Mouse (Mus musculus): Measurements from ENCODE around the gene Mtch1. TPM values are rescaled to one million over a fixed set of nuclear protein-coding genes. Genes with fewer than 3 reads are reported as not detected.

The Mtch1 gene
- polyA plus RNA-seq, 1 experiment from 2014 or later, result 265 TPM

DNA sequence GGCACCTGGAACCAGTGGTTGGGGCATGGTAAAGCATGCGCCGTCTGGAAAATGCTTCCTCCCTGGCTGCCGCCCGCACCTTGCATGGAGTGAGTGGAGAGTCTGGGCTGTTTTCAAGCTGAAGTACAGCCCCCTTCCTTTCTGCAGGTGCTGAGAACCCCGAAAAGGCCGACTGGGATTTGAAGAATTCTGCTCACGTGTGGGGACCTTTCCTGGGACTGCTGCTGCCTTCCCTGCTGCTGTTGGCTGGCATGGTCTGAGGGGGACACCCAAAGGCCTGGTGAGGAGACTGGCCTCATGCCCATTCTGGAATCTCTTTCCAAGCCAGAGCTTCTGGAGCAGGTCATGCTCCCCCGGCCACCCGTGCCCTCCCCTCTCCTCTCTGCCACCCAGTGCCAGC lies 20.0 kb downstream of the Mtch1 start:
- no peak overlapping the region for H3K27ac ChIP-seq (ENCODE audit: low read length)
- peaks cover 9% of the 10 kb centered on the region; the same call in 1 of the 2 replicates for H3K4me1 ChIP-seq (replicated peaks; ENCODE audit: control insufficient read depth, insufficient read depth, low read length)
- ATAC-seq (ENCODE audit: low read depth), result no peak
- H3K9ac ChIP-seq (ENCODE audit: low read length), result no peak overlapping the region
- peaks cover 2% of the 10 kb centered on the region; the same call in 1 of the 2 replicates for H3K27me3 ChIP-seq (ENCODE audit: control insufficient read depth, insufficient read depth, low read depth, low read length)
- peaks cover 16% of the 10 kb centered on the region for H3K36me3 ChIP-seq (ENCODE audit: control insufficient read depth, insufficient read depth, low read length)
- H3K9me3 ChIP-seq (ENCODE audit: control insufficient read depth, low read length), result no peaks in the 10 kb centered on the region
- H3K4me3 ChIP-seq (ENCODE audit: low read length), result no peak overlapping the region
- 79% methylated on average over 9 of the region's 9 CpGs for WGBS
- H3K4me2 ChIP-seq (ENCODE audit: low read depth, low read length), result no peak overlapping the region

DNA sequence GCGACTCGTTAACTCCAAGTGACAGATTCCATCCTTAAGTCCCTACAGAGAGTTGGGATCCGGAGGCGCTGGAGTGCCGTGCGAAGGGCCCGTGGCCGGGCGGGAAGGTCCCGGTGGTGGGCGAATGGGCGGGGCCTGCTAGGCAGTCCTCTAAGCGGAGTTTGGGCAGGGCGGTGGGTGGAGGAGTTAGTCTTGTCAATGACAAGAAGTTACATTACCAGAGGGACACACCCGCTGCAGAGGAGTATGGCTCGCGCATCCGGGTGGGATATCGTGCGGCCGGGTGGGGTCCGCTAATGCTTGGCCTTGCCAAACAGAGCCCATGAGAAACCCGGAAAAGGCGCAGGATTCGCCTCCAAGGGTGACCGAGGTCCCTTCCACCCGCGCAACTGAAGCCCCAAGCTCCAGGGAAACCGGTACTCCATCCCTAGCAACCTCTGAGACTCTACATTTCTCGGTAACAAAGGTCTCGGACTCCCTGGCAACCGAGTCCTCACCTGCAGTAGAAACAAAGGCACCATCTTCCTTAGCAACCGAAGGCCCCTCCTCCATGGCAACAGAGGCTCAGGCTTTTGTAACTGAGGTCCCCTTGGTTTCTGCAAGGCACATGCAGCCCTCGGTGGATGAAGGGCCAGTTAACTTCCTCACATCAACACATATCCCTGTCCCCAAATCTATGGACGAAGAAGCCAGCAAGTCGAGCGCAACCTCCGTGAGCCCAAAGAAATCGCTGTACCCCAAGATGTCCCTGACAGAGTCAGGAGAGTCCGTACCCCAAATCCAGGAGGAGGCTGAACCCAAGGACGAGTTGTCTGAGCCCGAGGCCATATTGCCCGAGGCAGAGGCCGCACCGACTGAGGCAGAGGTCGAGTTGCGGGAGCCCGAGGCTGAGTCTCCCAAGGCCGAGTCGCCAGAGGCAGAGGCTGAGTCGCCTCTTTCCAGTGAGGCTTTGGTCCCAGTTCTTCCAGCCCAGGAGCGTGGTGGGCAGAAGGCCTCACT lies 20.9 kb downstream of the Mtch1 start:
- Histone ChIP-seq H3K27me3 (ENCODE audit: control insufficient read depth, insufficient read depth, low read depth, low read length) (peaks cover 9% of the 10 kb centered on the region; the same call in 1 of the 2 replicates), H3K4me3 (ENCODE audit: low read length) (peak overlapping the region; percentile 34), H3K4me1 (replicated peaks; ENCODE audit: control insufficient read depth, insufficient read depth, low read length) (peaks cover 9% of the 10 kb centered on the region; the same call in 1 of the 2 replicates), H3K36me3 (ENCODE audit: control insufficient read depth, insufficient read depth, low read length) (peaks cover 8% of the 10 kb centered on the region), H3K4me2 (ENCODE audit: low read depth, low read length) (peak overlapping the region; percentile 57), H3K9me3 (ENCODE audit: control insufficient read depth, low read length) (no peaks in the 10 kb centered on the region), H3K27ac (ENCODE audit: low read length) (no peak overlapping the region), H3K9ac (ENCODE audit: low read length) (peak overlapping the region; percentile 32; the same call in 1 of the 2 replicates)
- 21% methylated on average over 52 of the region's 52 CpGs for WGBS
- peak; percentile 26; the same call in 1 of the 2 replicates for ATAC-seq (ENCODE audit: low read depth)

DNA sequence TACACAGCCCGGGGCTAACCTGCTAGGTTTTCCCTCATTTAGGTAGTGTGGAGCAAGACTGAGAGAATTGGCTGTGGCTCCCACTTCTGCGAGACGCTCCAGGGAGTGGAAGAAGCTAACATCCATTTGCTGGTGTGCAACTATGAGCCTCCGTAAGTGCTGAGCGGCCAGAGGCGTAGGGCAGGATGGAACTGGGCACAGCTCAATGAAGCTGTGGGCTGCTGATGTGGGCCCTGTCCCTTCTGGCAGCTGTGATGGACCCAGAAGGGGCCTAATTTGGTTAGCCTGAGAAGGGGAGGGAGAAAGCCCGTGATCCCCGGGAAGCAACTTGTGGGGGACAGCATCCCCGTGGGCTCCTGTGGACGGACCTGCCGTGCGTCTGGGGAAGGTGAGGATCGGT lies 21.9 kb downstream of the Mtch1 start:
- Histone ChIP-seq H3K27me3 (ENCODE audit: control insufficient read depth, insufficient read depth, low read depth, low read length) (peaks cover 14% of the 10 kb centered on the region; the same call in 1 of the 2 replicates), H3K9ac (ENCODE audit: low read length) (no peak overlapping the region), H3K27ac (ENCODE audit: low read length) (no peak overlapping the region), H3K4me3 (ENCODE audit: low read length) (no peak overlapping the region), H3K4me1 (replicated peaks; ENCODE audit: control insufficient read depth, insufficient read depth, low read length) (peaks cover 9% of the 10 kb centered on the region; the same call in 1 of the 2 replicates), H3K36me3 (ENCODE audit: control insufficient read depth, insufficient read depth, low read length) (peaks cover 3% of the 10 kb centered on the region; the same call in 1 of the 2 replicates), H3K9me3 (ENCODE audit: control insufficient read depth, low read length) (no peaks in the 10 kb centered on the region), H3K4me2 (ENCODE audit: low read depth, low read length) (no peak overlapping the region)
- ATAC-seq (ENCODE audit: low read depth), result no peak
- 75% methylated on average over 13 of the region's 13 CpGs for WGBS

DNA sequence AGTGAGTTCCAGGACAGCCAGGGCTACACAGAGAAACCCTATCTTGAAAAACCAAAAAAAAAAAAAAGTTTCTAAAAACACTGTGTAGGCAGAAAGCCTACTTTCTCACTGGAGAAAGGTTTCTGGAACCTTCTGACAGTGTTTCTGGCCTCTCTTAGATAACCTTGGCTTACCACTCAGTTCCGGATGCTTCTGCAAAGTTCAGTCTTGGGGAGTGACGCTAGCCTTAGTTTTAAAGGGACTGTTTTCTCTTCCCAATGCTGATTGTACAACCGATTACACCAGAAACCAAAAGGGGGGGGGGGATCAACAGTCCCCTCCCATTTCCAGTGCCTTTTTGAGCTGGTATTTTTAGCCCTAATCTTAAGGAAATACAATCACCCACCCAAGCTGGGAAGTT lies 24.1 kb downstream of the Mtch1 start:
- H3K4me3 ChIP-seq (ENCODE audit: low read length), result no peak overlapping the region
- no peak overlapping the region for H3K27ac ChIP-seq (ENCODE audit: low read length)
- no peak overlapping the region for H3K9ac ChIP-seq (ENCODE audit: low read length)
- no peaks in the 10 kb centered on the region for H3K36me3 ChIP-seq (ENCODE audit: control insufficient read depth, insufficient read depth, low read length)
- 83% methylated on average over 3 of the region's 3 CpGs for WGBS
- H3K4me1 ChIP-seq (replicated peaks; ENCODE audit: control insufficient read depth, insufficient read depth, low read length), result peaks cover 9% of the 10 kb centered on the region; the same call in 1 of the 2 replicates
- peaks cover 14% of the 10 kb centered on the region; the same call in 1 of the 2 replicates for H3K27me3 ChIP-seq (ENCODE audit: control insufficient read depth, insufficient read depth, low read depth, low read length)
- H3K4me2 ChIP-seq (ENCODE audit: low read depth, low read length), result no peak overlapping the region
- H3K9me3 ChIP-seq (ENCODE audit: control insufficient read depth, low read length), result no peaks in the 10 kb centered on the region
- no peak for ATAC-seq (ENCODE audit: low read depth)

DNA sequence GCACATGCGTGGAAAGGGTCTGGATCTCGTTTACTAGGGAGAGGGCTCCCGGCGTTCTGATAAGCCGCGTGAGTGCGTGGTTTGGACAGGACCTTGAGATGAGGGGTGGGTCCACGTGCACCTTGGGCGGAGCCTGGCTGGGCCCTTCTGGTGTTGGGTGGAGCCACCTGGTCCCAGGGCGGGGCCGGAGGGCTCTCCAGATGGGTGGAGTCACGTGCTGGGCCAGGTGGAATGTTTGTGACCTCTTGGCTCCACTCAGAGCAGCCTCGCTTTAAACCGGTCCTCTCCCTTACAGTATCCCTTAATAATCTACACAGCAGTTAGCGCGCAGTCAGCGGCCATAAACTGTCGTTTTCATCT lies 25.2 kb downstream of the Mtch1 start:
- peaks cover 14% of the 10 kb centered on the region; the same call in 1 of the 2 replicates for H3K27me3 ChIP-seq (ENCODE audit: control insufficient read depth, insufficient read depth, low read depth, low read length)
- peak overlapping the region; percentile 45 for H3K4me2 ChIP-seq (ENCODE audit: low read depth, low read length)
- peaks cover 9% of the 10 kb centered on the region; the same call in 1 of the 2 replicates for H3K4me1 ChIP-seq (replicated peaks; ENCODE audit: control insufficient read depth, insufficient read depth, low read length)
- H3K36me3 ChIP-seq (ENCODE audit: control insufficient read depth, insufficient read depth, low read length), result no peaks in the 10 kb centered on the region
- H3K9ac ChIP-seq (ENCODE audit: low read length), result 0 out of 2 replicates have a peak overlapping the region, but pooled peaks have one; percentile 11
- H3K9me3 ChIP-seq (ENCODE audit: control insufficient read depth, low read length), result no peaks in the 10 kb centered on the region
- H3K27ac ChIP-seq (ENCODE audit: low read length), result no peak overlapping the region
- peak; percentile 91 for ATAC-seq (ENCODE audit: low read depth)
- WGBS, result 24% methylated on average over 18 of the region's 18 CpGs
- H3K4me3 ChIP-seq (ENCODE audit: low read length), result peak overlapping the region; percentile 8; the same call in 1 of the 2 replicates

DNA sequence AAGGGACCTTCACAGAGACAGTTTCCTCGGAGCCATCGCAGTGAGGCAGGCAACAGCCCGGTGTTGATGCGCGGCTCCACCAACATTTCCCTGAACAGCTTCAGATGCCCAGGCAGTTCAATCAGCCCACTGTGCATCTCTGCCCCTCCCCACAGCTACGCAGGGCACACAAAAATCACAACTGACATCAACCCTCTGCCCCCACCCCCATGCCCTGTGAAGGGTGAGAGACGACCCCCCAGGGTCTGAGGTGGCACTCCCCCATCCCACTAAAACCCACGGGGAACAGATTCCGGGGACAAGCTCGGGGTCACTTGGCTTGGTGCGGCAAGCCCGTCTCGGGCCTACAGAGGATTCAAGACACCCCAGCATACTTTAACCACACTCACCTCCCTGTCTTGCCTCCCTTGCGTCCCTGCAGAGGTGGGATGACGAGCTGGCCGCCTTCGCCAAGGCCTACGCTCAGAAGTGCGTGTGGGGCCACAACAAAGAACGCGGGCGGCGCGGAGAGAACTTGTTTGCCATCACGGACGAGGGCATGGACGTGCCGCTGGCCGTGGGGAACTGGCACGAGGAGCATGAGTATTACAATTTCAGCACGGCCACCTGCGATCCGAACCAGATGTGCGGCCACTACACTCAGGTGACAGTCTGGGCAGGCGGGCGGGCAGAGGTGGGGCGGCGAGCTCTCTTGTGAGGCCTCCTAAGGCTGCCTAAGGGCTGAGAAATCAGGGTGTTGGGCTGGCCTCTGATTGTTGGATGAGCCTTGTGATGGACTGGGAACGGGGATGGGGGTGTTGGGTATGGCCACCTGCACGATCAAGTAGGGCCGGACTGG lies 25.8 kb downstream of the Mtch1 start:
- Histone ChIP-seq H3K4me1 (replicated peaks; ENCODE audit: control insufficient read depth, insufficient read depth, low read length) (peaks cover 9% of the 10 kb centered on the region; the same call in 1 of the 2 replicates), H3K4me2 (ENCODE audit: low read depth, low read length) (peak overlapping the region; percentile 45), H3K9me3 (ENCODE audit: control insufficient read depth, low read length) (no peaks in the 10 kb centered on the region), H3K36me3 (ENCODE audit: control insufficient read depth, insufficient read depth, low read length) (no peaks in the 10 kb centered on the region), H3K4me3 (ENCODE audit: low read length) (peak overlapping the region; percentile 8; the same call in 1 of the 2 replicates), H3K27me3 (ENCODE audit: control insufficient read depth, insufficient read depth, low read depth, low read length) (peaks cover 14% of the 10 kb centered on the region; the same call in 1 of the 2 replicates), H3K9ac (ENCODE audit: low read length) (0 out of 2 replicates have a peak overlapping the region, but pooled peaks have one; percentile 11), H3K27ac (ENCODE audit: low read length) (no peak overlapping the region)
- WGBS, result 20% methylated on average over 41 of the region's 41 CpGs
- ATAC-seq (ENCODE audit: low read depth), result peak; percentile 53; the same call in 1 of the 2 replicates

DNA sequence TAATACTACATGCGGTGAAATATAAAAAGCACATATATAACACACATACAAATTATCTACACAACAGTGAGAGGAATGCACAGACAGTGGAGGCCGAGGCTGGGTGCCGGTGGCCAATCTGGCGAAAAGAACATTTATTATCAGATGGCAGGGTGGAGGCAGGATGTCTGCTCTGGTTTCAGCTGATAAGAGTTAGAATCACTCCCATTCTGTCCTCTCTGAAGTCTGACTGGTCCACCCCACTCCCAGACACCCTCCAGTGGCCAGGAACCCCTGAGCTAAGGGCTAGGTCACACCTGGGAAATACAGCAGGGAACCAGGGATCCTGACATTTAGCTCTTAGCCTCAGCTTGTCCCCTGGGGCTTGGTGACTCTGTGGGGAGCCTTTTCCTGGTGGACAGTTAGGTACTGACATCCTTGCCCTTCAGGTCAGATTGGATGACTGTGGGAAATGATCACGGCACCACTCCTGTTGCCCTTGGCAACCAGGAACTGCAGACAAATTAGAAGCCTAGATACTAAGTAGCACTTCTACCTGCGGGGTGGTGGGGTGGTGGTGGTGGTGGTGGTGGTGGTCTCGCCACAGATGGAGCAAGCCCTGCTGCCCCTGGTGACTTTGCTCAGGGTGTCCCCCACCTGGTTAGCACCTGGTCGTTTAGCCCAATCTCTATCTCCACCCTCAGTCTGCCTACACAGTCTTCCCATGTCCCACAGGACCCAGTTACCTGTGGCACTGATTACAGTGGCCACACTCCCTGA lies 27.7 kb downstream of the Mtch1 start:
- Histone ChIP-seq H3K4me1 (replicated peaks; ENCODE audit: control insufficient read depth, insufficient read depth, low read length) (0 out of 2 replicates have a peak, but pooled peaks cover 2% of the 10 kb centered on the region), H3K9ac (ENCODE audit: low read length) (no peak overlapping the region), H3K4me2 (ENCODE audit: low read depth, low read length) (no peak overlapping the region), H3K9me3 (ENCODE audit: control insufficient read depth, low read length) (no peaks in the 10 kb centered on the region), H3K4me3 (ENCODE audit: low read length) (no peak overlapping the region), H3K27ac (ENCODE audit: low read length) (no peak overlapping the region), H3K27me3 (ENCODE audit: control insufficient read depth, insufficient read depth, low read depth, low read length) (peaks cover 14% of the 10 kb centered on the region; the same call in 1 of the 2 replicates), H3K36me3 (ENCODE audit: control insufficient read depth, insufficient read depth, low read length) (no peaks in the 10 kb centered on the region)
- 47% methylated on average over 8 of the region's 8 CpGs for WGBS
- ATAC-seq (ENCODE audit: low read depth), result no peak

DNA sequence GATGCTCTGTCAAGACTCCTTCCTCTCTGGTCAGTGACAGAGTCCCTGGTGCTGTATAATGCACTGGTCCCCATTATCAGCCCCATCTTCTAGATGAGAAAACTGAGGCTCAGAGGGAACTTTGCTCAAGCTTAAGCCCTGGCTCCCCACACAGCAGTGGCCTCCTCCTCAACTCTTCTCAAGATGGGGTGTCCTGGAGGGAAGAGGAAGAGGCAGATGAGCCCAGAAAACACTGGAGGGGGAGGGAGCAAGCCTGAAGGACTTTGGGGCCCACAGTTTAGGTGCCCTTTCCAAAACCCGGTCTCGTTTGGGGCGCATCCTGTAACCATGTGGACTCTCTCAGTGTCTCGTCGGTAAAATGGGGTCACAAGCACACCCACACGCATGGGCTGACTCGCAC lies 28.3 kb downstream of the Mtch1 start:
- WGBS, result 84% methylated on average over 7 of the region's 7 CpGs
- H3K27me3 ChIP-seq (ENCODE audit: control insufficient read depth, insufficient read depth, low read depth, low read length), result peaks cover 14% of the 10 kb centered on the region; the same call in 1 of the 2 replicates
- H3K4me2 ChIP-seq (ENCODE audit: low read depth, low read length), result no peak overlapping the region
- no peaks in the 10 kb centered on the region for H3K9me3 ChIP-seq (ENCODE audit: control insufficient read depth, low read length)
- H3K9ac ChIP-seq (ENCODE audit: low read length), result no peak overlapping the region
- no peak for ATAC-seq (ENCODE audit: low read depth)
- H3K36me3 ChIP-seq (ENCODE audit: control insufficient read depth, insufficient read depth, low read length), result no peaks in the 10 kb centered on the region
- 0 out of 2 replicates have a peak, but pooled peaks cover 2% of the 10 kb centered on the region for H3K4me1 ChIP-seq (replicated peaks; ENCODE audit: control insufficient read depth, insufficient read depth, low read length)
- H3K4me3 ChIP-seq (ENCODE audit: low read length), result no peak overlapping the region
- H3K27ac ChIP-seq (ENCODE audit: low read length), result no peak overlapping the region

All from lung, embryonic 16.5 days (tissue).